Mouse (Mus musculus): ENCODE measurements around the gene Rab21.
"Not testable (repeated sequence)": the region's sequence is repeated elsewhere in the genome, so short reads cannot be mapped to it uniquely, and the experiment has no call there.

The Rab21 gene

GRCm38 (mm10) chr10:115328514-115328913 lies 13.1 kb upstream of the Rab21 start:
- DNase-seq (ENCODE audit: low read depth, low spot score): no peak

DNA sequence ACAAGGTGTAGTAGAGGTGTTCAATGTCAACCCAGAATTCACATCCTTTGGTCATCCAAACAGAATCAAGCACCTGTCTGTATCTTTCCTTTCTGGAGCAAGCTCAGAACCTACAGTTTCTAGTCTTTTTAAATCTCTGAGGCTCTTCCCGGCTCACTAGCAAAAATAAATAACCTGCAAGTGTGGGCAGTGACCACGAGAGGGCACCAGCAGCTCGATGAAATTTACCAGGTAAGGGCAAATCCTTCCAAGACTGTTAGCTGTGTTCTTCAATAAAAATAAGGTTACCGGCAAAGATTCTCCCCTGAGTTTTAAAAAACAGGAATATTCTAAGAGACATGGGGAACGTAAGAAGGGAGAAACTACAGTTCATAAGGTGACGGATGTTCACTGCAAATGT lies 7.9 kb upstream of the Rab21 start:
- peak; percentile 77 for DNase-seq (ENCODE audit: low read depth, low spot score)

DNA sequence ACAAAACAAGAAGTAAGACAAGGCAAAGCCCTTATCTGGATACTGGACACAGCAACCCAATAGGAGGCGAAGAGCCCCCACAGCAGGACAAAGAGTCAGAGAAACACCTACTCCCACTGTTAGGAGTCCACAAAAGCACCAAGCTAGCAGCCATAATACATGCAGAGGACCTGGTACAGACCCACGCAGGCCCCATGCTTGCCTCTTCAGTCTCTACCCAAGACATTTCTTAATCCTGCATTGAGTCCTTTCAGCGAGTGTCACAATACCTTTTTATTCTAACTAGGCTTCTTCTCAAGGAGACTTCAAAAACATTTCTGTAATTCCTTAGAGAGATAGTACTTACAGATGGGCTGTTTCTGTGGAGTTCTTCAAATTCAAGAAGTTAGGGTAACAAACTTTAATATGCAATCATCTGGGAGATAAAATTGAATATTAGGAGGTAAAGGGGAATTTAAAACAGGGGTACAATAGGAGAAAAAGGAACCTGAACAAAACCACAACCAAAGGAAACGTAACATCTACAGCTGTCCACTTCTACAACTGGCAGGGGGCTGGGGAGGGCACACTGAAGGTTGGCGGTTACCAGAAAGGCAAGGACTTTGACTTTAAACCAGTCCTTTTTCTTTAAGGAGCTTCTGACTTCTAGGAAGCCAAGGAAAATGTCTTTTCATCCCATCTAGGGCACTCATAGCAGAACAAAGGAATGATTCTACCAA lies 6.1 kb upstream of the Rab21 start:
- DNase-seq (ENCODE audit: low read depth, low spot score): no peak

DNA sequence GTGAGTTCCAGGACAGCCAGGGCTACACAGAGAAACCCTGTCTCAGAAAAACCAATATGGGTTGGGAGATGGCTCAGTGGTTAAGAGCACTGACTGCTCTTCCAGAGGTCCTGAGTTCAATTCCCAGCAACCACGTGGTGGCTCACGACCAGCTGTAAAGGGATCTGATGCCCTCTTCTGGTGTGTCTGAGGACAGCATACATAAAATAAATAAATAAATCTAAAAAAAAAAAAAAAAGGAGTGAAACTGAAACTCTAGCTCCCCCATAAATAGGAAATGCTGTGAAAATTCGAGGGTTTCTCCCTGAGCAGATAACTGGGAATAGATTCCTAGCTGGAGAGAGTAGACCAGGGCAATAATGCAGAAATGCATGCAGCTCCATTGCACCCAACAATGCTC lies 3.0 kb upstream of the Rab21 start:
- not testable (repeated sequence) for DNase-seq (ENCODE audit: low read depth, low spot score)

DNA sequence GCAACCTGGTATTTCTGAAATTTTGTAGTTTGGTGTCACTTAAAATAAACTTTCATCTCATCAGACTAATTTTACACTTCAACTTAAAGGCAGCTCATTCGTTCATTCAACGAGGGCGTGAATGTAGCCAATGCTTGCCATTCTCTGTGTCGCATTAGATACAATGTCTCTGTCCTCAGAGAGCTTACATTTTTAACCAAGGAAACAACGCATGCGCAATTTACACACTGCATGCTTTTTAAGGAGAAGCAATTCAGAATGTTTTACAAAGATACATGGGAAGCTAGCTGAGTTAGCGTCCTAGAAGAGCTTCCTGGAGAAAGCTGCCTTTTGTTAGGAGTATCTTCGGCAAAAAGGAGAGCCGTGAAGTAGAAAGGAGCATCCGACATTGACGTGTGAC lies 919 bp upstream of the Rab21 start:
- peak; percentile 27 for DNase-seq (ENCODE audit: low read depth, low spot score)

- peak; percentile 21 for DNase-seq (ENCODE audit: low read depth, low spot score)
Measured at GRCm38 (mm10) chr10:115314582-115315452, 577 bp downstream of the Rab21 start.

GRCm38 (mm10) chr10:115314287-115314581 lies 1.2 kb downstream of the Rab21 start:
- DNase-seq (ENCODE audit: low read depth, low spot score): no peak

DNA sequence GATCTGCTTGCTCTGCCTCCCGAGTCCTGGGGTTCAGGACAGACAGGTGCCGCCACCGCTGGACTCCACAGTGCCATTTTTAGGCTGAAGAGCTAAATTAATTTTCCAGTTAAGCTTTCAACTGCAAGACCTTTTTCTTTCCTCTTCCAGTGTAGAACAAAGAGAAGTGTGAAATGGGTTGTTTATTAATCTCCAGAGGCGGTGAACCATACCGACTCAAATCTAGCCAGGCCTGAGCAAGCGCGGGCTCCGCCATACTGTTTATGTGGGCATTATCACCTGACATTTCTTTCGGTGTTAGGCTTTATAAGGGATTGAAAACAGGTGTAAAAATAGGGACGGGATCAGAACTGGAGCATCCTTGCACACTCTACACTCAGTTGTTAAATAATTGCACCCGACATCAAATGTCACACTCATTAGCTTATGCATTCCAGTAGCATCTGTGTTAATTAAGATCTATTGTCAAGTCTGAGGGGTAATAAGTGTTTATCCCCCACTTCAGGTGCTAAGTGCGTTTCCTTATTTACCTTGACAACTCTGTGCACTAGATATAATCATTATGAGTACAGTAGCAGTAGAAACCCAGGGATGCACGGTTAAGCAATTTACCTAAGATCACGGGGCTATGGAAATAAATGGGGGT lies 1.6 kb downstream of the Rab21 start:
- no peak for DNase-seq (ENCODE audit: low read depth, low spot score)

- peak; percentile 50 for DNase-seq (ENCODE audit: low read depth, low spot score)
Measured at GRCm38 (mm10) chr10:115312732-115313131, 2.7 kb downstream of the Rab21 start.

- DNase-seq (ENCODE audit: low read depth, low spot score): no peak
Measured at GRCm38 (mm10) chr10:115312194-115312593, 3.2 kb downstream of the Rab21 start.

GRCm38 (mm10) chr10:115311263-115311965 lies 4.0 kb downstream of the Rab21 start:
- no peak for DNase-seq (ENCODE audit: low read depth, low spot score)

DNA sequence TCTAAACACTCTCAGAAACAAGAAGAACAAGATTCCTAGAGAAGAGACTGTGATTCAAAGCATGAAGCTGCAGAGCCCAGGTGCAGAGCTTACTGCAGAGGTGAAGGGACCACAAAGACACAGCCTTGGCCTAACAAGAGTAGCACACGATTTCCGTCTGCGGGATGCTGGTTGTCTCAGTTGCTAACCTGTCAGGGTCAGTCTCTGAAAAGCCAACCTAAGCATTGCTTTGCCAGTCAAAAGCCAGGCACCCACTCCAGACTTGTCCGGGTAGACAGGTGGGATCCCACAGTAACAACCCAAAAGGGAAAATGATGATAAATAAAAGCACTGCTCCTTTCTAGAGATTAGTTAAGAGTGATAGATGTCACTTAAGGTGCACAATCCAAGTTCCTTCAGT lies 6.2 kb downstream of the Rab21 start:
- DNase-seq (ENCODE audit: low read depth, low spot score): no peak

GRCm38 (mm10) chr10:115307331-115307875 lies 8.0 kb downstream of the Rab21 start:
- no peak for DNase-seq (ENCODE audit: low read depth, low spot score)

- DNase-seq (ENCODE audit: low read depth, low spot score): no peak
Measured at GRCm38 (mm10) chr10:115298683-115299082, 16.7 kb downstream of the Rab21 start.

GRCm38 (mm10) chr10:115297582-115297981 lies 17.8 kb downstream of the Rab21 start:
- no peak for DNase-seq (ENCODE audit: low read depth, low spot score)

DNA sequence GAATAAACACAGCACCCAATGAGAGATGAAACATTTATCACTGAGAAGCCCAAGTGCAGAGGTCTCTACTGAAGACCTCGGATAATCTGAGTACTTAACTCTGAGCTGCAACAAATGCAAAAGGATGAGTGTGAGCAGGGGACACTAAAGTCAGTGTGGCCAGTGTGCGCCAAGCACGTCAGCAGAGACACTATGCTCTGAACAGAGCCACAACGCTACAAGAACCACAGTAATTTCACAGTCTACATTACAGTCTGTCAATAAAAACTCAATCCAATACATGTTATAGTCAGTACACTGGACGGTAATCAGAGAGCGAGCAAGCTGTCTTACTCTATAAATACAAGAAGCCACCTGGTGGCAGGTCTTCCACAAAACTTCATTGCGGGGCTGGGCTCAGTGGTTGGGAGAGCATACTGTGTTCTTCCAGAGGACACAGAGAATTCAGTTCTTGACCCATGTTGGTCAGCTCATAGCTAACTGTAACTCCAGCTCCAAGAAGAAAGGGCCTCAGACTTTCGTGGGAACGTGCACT lies 18.9 kb downstream of the Rab21 start:
- DNase-seq (ENCODE audit: low read depth, low spot score): peak; percentile 34

DNA sequence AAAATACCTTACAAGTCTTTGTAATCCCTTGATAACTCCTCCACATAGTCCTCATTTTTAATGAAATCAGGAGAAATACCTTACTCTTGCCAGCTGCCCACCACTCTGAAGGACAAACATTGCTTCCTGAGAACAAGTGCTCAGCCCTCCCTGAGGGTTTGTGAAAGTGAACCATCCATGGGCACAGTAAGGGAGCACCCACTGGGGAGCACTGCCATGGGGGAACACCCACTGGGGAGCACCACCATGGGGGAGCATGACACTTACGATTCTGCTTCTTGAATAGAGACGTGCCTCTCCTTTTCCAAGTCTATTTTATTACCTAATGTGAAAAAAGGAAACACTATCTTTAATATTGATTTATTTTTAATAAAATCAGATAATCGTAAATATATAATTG lies 20.2 kb downstream of the Rab21 start:
- DNase-seq (ENCODE audit: low read depth, low spot score): no peak

DNA sequence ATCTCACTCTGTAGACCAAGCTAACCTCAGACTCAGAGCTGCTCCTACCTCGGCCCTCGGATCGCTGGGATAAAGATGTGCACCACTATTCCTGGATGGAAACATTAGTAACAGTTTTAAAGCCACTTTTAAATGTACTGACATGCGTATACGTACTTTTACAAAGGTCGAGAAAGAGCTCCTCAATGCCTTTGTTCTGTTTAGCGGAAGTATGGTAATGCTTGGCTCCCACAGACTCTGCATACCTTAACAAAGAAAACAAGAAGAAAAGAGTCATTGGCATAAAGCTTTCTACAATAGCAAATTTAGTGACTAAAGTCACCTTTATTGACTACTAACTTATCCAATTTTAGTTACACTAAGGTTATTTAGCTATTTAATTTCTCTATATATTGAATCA lies 20.7 kb downstream of the Rab21 start:
- peak; percentile 36 for DNase-seq (ENCODE audit: low read depth, low spot score)

DNA sequence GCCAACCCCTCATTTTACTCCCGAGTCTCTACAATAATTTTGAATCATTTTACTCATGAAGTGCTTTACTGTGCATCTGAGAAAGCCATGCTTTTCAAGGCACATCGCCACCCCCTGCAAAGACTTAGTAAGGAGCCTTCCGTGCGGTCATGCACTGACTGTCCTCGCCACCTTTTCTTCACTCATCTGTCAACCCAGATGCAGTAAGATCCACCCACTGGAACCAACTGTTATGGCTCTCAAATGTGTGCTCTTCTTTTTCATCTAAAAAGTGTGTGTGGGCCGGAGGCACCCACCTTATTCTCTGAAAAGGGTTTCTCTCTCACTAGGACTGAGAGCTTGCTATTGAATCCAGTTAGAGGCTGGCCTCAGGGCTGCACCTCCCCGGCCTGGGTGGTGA lies 21.4 kb downstream of the Rab21 start:
- DNase-seq (ENCODE audit: low read depth, low spot score): no peak

GRCm38 (mm10) chr10:115290671-115291070 lies 24.7 kb downstream of the Rab21 start:
- DNase-seq (ENCODE audit: low read depth, low spot score): no peak

DNA sequence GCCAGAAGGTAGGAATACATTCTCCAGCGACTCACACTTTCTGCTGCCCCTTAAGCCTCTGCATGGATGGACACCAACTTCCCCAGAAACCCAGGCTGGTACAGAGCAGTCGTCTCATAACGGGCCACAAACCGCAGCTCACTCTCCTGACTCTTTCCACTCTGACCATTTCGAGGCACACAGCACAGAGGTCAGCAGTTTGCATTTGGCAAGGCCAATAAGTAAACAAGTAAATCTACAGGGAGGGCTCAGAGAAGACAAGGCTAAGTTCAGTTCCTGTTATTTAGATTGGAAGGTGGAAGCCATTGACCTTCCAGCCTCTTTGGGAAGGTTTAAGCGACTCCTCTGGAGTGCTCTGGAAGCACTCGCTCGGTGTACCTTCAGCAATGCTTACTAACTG lies 26.5 kb downstream of the Rab21 start:
- DNase-seq (ENCODE audit: low read depth, low spot score): no peak
